Mouse (Mus musculus): ENCODE data around the gene Hps5.

GRCm38 (mm10) chr7:46833670-46834255 is 37.9 kb upstream of the Hps5 start:
- TF ChIP-seq MAFK (IDR thresholded peaks at IDR 0.05; ENCODE audit: insufficient read depth, low read depth, low read length) (no peak), ZNF384 (IDR thresholded peaks at IDR 0.05; ENCODE audit: low read depth, low read length) (no peak), ZC3H11A (IDR thresholded peaks at IDR 0.05; ENCODE audit: borderline replicate concordance, low read depth, low read length) (no peak), CHD2 (IDR thresholded peaks at IDR 0.05; ENCODE audit: low read depth, low read length) (no peak), HCFC1 (IDR thresholded peaks at IDR 0.05; ENCODE audit: borderline replicate concordance, insufficient read depth, low read length) (no peak)
